Mouse (Mus musculus) 416B (cell line): ENCODE results near the gene Ado.

Experiments
- DNase-seq: peaks from one replicate; pipeline ENCODE4 v3.0.0; 2011; ENCODE audit warnings: low read depth

The Ado gene

DNA sequence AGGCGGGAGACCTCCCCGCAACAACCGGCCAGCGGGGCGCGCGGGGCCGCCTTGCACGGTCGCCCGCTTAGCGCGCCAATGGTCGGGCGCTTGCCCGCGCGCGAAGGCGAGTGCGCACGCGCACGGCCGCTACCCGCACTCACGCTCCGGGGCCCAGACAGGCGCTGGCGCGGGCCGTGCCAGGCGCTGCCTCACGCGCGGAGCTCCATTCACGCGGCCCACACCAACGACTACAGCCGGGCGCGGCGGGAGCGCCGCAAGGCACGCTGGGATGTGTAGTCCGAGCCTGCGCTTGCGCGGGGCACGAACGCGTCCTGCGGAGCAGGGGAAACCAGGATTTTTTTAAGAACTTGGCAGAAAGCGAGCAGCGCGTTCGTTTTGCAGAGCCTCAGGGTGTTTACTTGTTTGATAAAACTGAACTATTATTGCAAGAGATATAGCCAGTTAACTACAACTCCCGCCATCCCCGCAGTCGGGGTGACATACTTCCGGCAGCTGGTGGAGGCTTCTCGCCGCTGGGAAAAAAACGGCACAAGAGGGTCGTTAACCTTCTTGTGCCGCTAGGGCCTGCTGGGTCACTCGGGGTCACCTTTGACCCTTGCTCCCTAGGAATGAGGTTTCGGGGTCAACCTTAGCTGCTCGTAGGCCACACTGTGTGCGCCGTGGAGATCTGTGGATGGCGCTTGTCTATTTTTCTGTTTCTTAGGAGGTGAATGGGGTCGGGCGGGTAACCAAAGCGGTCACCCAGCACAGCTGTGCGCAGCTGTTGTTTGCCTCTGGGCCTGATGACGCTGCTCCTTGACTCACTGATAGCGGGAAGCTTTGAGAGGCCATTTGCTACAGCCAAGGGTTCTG, at the start of gene Ado:
Ado (minus strand) TSS at position 79 of the 855 bp plus-strand sequence.
- peak; percentile 91 for DNase-seq

DNA sequence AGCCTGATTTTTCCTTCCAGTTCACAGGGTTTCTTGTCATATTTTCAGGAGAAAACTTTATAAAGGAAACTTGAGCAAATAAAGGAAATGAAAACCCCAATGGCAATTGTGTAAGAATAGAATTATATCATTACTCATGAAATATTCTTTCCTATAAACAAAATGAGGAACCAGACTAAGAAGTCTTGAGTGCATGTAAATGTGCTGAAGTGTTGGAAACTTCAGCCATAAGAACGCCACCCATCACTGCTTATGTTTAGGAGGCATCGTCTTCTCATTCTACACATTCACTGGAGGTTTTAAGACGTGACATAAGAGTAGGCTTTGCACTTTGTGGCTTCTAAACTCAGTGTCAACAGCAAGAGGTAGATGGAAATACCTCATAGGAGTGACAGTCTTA, 46.5 kb upstream of the Ado start:
- DNase-seq: no peak

GRCm38 (mm10) chr10:67585873-67586610, 37.3 kb upstream of the Ado start:
- no peak for DNase-seq

DNA sequence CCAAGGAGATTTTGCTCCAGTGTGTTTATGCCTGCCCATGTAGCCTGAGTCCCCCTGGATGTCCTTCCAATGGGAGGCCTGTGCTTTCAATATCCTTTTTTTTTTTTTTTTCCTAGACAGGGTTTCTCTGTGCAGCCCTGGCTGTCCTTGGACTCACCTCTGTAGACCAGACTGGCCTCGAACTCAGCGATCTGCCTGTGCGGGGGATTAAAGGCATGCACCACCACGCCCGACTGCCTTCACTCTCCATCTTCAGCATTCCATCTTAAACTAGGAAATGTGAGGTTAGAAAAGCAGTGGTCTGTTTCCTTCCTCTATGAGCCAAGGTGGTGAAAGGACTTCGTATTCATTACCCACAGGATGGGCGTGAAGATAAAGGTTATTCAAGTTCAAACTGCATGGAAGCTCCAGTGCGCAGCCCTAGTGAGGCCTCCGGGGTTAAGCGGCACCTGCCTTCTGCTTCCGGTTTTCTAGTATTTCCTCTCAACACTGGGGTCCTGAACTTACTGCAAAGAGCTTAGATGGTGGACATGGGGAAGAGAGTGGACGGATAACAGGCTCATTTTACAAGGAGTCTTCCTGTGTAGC, 33.0 kb upstream of the Ado start:
- no peak for DNase-seq

GRCm38 (mm10) chr10:67579830-67580229, 31.1 kb upstream of the Ado start:
- DNase-seq: no peak

GRCm38 (mm10) chr10:67573310-67573709, 24.6 kb upstream of the Ado start:
- no peak for DNase-seq

DNA sequence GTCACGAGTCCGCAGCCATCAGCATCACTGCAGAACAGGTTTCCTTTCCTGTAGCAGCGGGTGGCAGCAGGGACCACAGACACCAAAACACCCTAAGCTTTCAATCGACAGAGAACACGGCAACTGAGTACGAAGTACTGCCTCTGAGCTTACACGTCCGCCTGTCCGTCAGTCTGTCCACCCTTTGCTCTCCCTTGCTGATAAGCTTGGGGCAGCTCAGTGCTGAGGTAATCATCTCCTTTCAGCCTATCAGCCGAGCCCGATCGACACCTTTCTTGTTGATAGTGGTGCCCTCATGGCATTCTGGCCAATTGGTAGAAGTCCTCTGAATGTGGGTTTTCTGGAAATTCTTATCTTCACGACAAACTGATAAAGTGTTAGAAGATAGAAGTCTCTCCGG, 22.7 kb upstream of the Ado start:
- DNase-seq: no peak

DNA sequence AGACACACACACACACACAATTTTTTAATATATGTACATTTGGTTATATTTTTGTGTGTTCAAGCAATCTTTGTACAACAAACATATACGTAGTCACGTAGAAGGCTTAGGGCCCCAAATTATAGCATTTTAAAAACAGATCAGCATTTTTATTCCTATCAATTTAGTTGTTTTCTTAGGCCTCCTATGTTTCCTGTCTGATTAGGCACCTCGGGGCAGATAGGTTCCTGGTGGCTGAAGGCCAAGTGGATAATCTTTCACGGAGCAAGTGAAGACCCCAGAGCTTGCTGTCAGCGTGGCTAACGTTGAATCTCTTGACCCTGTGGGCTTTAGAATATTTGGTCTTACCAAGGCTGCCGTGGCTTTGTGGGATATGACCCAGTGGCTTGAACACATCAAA, 20.8 kb upstream of the Ado start:
- no peak for DNase-seq

DNA sequence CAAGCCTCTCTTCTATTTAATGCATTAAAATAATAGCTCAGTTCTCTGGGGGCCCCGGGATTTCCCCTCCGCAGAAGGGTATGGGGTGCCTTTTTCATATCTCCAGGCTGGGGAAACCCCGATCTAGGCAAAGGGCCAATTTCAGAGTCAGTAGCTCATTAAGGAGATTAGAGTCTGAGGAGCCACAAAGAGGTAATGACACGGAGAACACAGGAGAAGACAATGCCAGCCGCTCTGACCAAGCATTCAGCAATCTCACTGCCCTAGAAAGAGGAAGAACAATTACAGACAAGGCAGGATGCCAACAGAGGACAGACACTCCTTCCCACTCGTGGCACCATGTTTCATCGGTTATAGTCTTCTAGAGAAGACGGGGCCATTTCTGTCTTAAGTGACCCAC, 17.3 kb upstream of the Ado start:
- DNase-seq: peak; percentile 21

- DNase-seq: no peak
These were observed 15.8 kb upstream of the Ado start for GRCm38 (mm10) chr10:67564509-67564908.

GRCm38 (mm10) chr10:67561185-67561584, 12.4 kb upstream of the Ado start:
- no peak for DNase-seq

DNA sequence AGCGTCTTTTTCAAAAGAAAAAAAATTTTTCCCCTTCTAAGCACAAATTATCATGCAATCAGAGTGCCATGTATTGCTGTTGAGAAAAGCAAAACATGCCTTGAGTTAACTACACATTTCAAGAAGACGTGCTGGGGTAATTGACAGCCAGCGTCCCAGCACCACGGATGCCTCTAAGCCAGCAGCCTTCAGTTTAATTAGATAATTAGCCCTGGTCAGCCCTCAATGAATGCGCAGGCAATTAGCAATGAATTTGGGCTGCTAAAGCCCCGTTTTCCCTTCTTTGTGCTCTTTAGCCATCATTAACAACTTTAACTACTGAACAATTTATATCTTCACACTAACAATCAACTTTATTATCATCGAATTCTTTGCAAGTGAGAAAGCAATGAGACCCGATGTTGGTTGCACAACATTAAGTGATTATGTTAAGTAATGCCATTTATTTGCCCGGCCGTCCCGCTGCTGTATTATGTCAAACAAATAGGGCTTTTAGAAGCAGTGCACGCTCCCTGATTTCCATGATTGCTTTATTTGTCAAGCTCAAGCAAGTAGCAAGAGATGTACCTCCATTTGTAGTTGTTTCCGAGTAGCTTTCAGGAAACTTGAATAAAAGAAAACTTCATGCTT, 11.1 kb upstream of the Ado start:
- no peak for DNase-seq

- DNase-seq: no peak
These were observed 9.3 kb upstream of the Ado start for GRCm38 (mm10) chr10:67558053-67558452.

DNA sequence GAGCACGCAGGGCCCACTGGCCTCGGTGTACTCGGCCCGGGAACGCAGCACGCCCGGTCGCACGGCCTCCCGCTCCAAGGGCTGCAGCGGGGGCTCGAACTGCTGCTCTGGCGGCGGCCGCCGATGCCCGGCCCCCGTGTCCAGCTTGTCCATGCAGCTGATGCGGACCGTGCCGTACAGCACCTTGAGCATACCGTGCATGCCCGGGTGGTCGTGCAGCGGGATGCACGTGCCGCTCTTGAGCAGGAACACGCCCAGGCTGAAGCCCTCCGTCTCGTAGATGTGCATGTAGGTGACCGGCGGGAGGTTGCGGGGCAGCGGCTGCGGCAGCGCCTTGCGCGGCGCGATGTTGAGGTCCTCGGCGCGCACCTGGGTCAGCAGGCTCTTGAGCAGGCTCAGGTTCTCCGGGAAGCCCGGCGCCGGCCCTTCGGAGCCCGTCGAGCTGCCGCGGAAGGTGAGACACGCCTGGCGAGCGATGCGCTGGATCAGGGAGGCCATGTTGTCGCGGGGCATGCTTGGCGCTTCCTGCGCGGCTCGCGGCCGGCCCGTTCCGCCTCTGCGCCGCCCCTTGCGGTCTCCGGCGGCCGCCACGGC, 397 bp downstream of the Ado start:
- DNase-seq: peak; percentile 42

DNA sequence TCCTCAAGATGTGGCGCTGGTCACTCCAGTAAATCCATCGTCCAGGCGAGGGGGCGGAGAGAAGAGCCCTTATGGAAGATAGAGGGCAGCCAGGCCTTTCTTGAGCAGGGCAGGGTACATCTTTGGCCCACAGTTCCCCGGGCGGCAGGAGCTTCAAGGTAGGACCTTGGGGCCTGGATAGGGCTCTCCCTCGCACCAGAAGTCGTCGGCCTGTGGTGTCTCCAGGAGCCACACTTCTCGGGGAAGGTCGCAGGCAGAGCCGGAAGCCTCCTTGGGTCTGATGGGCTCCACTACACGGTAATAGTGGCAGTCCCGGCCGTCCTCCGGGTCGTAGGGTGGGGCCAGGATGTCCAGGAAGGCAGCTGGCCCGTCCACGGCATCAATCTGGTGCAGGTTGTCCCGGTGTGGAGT, 900 bp downstream of the Ado start:
- DNase-seq: peak; percentile 34

- no peak for DNase-seq
These were observed 8.2 kb downstream of the Ado start for GRCm38 (mm10) chr10:67540591-67540990.

- no peak for DNase-seq
These were observed 9.4 kb downstream of the Ado start for GRCm38 (mm10) chr10:67539401-67539730.

DNA sequence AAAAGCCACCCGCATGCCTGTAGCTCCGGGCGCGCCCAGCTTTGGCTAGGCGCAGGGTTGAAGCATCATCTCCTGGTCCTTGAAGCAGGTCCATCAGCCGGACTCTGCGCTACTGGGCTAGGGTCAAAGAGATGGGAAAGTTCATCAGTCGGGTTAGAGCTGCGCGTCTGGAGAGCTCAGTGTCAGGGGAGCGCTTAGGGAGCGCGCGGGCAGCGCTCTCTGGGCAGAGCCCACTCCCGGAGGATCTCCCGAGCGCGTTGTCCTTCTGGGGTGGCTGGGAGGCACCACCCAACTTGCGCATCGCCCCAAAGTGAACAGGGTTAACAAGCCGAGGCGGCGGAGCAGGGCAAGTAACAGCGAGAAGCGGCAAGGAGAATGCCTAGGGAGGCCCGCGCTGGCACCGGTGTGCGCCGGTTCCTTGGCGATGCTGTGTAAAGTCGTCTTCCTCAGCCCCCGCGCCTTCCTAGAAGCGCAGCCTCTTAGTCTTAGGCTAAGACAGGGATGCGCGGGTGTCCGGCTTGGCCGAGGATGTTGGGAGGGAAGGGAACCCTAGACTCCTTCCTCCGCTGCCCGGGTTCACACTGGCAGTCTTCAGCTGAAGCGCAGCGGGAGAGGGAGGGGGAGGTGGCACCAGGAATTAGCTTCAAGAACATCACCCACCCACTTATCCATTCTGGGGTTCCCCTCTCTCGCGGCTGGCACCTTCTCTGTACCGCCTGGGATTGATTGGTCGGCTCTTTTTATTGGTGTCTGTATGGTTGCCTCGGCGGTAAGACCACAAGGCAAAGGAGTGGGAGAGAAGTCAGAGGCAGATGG, 10.0 kb downstream of the Ado start:
- DNase-seq: no peak

DNA sequence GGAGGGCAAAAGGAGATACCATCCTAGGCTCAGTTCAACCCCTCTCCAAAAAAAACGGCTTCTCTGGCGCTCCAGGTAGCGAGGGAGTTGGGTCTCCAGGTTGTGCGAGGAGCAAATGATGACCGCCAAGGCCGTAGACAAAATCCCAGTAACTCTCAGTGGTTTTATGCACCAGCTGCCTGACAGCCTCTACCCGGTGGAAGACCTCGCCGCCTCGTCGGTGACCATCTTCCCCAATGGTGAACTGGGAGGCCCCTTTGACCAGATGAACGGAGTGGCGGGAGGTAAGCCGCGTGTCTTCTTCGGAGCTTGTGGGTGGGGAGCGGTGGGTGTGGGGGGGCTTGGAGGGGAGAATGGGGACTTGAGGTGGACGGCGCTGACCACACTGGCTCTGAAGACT, 10.6 kb downstream of the Ado start:
- DNase-seq: no peak

- peak; percentile 96 for DNase-seq
These were observed 11.4 kb downstream of the Ado start for GRCm38 (mm10) chr10:67537151-67537994.
